Mouse (Mus musculus) thymus, adult 2 months (tissue): ENCODE results near the gene Msl1. TPM values are rescaled to one million over a fixed set of nuclear protein-coding genes. Genes with fewer than 3 reads are reported as not detected.

ENCODE experiments used
- DNase-seq: peaks from one replicate; pipeline ENCODE4 v3.0.0; 2021
- H3K27ac ChIP-seq: fragments of 200-500 bp; 2 replicates; pipeline ENCODE4 v1.5.1; 2012; ENCODE audit warnings: low read length, control low read depth; ENCODE audit not compliant: control insufficient read depth, insufficient read depth
- H3K27me3 ChIP-seq: fragments of 200-500 bp; 2 replicates; pipeline ENCODE4 v1.6.1; 2012; ENCODE audit warnings: mild to moderate bottlenecking, low read length, moderate library complexity, mixed read lengths; ENCODE audit not compliant: control insufficient read depth, insufficient read depth
- H3K36me3 ChIP-seq: fragments of 200-500 bp; 2 replicates; pipeline ENCODE4 v1.6.1; 2012; ENCODE audit warnings: mild to moderate bottlenecking, low read length, moderate library complexity; ENCODE audit not compliant: control insufficient read depth, insufficient read depth
- H3K4me1 ChIP-seq: fragments of 200-500 bp; replicated peaks from 2 replicates; pipeline ENCODE4 v1.6.1; 2012; ENCODE audit warnings: low read length; ENCODE audit not compliant: control insufficient read depth, insufficient read depth
- H3K4me3 ChIP-seq: fragments of 200-500 bp; 2 replicates; pipeline ENCODE4 v1.5.1; 2012; ENCODE audit warnings: mild to moderate bottlenecking, low read length, control low read depth, moderate library complexity; ENCODE audit not compliant: control insufficient read depth, insufficient read depth
- CTCF ChIP-seq: fragments of 200-500 bp; IDR thresholded peaks from 2 replicates; pipeline ENCODE4 v1.5.1; 2012; ENCODE audit warnings: mild to moderate bottlenecking, control low read depth, low read length, moderate library complexity, borderline replicate concordance; ENCODE audit not compliant: control insufficient read depth, poor library complexity, insufficient read depth; ENCODE audit errors: extremely low read depth
- POLR2A ChIP-seq: fragments of 200-500 bp; IDR thresholded peaks from 2 replicates; pipeline ENCODE4 v1.6.1; 2012; ENCODE audit warnings: mild to moderate bottlenecking, low read length, control low read depth, moderate library complexity; ENCODE audit not compliant: control insufficient read depth, poor library complexity, insufficient read depth; ENCODE audit errors: extremely low read depth
- WGBS: fragments of 180-500 bp; shearing (Covaris S2); methylation state at CpG from one replicate; pipeline ENCODE4 v1.1.7; 2018; 5-methylcytosine and 5-hydroxymethylcytosine counted together
- polyA plus RNA-seq: library from polyadenylated mRNA; depleted of rRNA; stranded (reverse); fragments of >200 nt; gene quantifications from 2 replicates; pipeline ENCODE4 v1.2.3, GENCODE M21; 2012

The Msl1 gene
- polyA plus RNA-seq, 1 experiment, result 50.3 TPM

DNA sequence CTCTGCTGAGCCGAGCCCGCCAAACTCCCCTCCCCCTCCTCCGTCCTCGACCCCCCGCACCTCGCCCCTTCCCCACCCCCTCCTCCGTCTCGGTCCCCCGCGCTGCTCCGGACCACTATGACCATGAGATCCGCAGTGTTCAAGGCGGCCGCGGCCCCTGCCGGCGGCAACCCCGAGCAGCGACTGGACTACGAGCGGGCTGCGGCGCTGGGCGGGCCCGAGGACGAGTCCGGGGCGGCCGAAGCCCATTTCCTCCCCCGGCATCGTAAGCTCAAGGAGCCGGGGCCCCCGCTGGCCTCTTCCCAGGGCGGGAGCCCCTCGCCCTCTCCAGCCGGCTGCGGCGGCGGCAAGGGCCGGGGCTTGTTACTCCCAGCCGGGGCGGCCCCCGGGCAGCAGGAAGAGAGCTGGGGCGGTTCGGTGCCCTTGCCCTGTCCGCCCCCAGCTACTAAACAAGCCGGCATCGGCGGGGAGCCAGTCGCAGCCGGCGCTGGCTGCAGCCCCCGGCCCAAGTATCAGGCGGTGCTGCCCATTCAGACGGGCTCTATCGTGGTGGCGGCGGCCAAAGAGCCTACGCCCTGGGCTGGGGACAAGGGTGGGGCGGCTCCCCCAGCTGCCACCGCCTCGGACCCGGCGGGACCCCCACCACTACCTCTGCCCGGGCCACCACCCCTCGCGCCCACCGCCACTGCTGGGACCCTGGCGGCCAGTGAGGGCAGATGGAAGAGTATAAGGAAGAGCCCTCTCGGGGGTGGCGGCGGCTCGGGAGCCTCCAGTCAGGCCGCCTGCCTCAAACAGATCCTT lies 598 bp downstream of the Msl1 start:
- Histone ChIP-seq H3K27ac (peak overlapping the region; percentile 73), H3K36me3 (peaks cover 18% of the 10 kb centered on the region), H3K4me1 (peaks cover 15% of the 10 kb centered on the region), H3K4me3 (peak overlapping the region; percentile 100), H3K27me3 (no peaks in the 10 kb centered on the region)
- peak; percentile 50 for DNase-seq
- WGBS, result under 1% methylated on average over 69 of the region's 74 CpGs
- TF ChIP-seq CTCF (no peak), POLR2A (no peak)

DNA sequence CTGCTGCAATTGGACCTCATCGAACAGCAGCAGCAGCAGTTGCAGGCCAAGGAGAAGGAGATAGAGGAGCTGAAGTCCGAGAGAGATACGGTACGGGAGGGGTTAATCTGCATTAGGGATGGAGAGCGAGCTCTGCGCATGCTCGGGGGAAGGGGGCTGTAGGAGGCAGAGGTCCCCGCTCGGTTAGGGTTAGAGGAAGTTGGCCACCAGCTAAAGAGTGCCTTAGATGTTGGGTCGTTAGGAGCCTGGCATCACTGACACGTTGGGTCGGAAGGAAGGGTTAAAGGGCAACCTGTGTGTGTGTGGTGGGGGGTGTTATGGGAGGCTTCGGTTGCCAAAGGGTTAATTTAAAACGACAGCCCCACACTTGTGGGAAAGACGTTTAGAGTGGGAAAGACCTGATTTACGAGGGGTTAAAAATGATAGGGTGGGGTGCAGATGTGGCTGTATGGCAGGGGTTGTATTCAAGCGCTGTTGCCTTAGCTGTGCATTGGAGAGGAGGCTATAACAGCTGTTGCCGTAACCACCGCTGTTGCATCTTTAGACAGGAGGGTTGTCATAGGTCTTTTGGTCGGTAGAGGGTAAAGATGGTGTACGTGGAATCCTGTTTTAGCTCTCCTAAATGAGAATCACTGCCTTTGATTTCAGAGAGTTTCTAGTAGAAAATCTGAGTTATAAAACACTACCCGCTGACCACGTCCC lies 1.4 kb downstream of the Msl1 start:
- Histone ChIP-seq H3K4me1 (peaks cover 15% of the 10 kb centered on the region), H3K27ac (peak overlapping the region; percentile 73), H3K36me3 (peaks cover 21% of the 10 kb centered on the region), H3K27me3 (no peaks in the 10 kb centered on the region), H3K4me3 (peak overlapping the region; percentile 100)
- 1% methylated on average over 23 of the region's 23 CpGs for WGBS
- TF ChIP-seq POLR2A (no peak), CTCF (no peak)
- DNase-seq, result peak; percentile 76

DNA sequence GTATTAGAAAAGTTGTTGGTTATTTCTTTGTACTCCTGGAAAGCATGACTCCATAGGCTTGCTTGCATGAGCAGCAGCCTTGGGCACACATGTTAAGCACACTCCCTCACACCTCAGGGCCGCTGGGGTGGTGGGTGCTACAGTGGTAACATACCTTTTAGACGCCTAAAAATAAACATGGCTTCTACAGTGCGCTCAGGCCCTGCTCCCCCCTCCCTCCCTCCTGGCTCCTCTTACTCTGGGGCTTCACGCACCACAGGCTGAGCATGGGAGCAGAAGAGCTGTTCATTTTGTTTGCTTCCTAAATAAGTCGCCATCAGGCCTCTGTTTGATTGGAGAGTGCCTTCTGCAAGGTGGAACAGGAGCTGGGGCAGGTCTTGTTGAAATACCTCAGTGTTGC lies 2.0 kb downstream of the Msl1 start:
- TF ChIP-seq CTCF, result no peak
- no peak for TF ChIP-seq POLR2A
- H3K4me1 ChIP-seq, result peaks cover 15% of the 10 kb centered on the region
- no peak overlapping the region for H3K27ac ChIP-seq
- no peaks in the 10 kb centered on the region for H3K27me3 ChIP-seq
- no peak for DNase-seq
- H3K4me3 ChIP-seq, result peak overlapping the region; percentile 12
- H3K36me3 ChIP-seq, result peaks cover 27% of the 10 kb centered on the region
- WGBS, result 13% methylated on average over 5 of the region's 5 CpGs

DNA sequence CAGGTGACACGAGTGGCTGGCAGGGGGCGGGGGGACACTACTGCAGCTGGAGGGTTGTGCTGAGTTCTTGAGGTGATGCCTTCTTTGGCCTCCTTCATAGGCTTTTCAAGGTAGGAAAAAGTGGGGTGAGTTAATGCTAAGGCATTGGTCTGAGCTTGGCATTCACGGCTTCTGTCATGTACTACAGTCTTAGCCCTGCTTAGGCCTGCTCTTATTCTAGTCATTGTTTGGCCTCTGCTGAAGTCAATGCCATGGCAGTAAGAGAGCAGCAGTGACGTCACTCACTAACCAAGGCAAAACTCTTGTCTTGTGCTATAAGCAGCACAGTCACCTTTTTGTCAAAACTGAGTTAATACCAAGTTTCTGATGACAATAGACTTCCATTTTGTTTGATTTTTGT lies 2.6 kb downstream of the Msl1 start:
- no peak overlapping the region for H3K27ac ChIP-seq
- H3K36me3 ChIP-seq, result peaks cover 33% of the 10 kb centered on the region

DNA sequence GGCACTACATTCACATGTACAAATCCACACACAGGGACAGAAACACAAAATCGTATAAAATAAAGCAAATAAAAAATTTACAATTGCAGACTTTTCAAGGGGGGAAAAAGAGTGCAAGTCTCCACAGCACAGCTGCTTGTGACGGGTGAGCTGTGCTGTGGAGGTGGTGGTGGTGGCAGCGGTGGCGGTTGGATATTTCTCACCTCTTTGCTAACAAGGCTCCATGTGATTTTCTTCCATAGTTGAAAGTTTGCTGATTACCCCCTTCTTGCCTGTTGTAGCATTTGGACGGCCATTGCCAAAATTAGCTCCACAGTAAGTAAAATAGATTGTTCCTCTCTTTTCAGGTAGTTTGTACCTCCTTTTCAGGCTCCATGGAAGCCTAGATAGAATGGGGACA lies 9.3 kb downstream of the Msl1 start, which contains the start of gene Casc3:
TSS of gene Casc3 (plus strand) at position 301 of the 400 bp plus-strand sequence.
- no peak for TF ChIP-seq POLR2A
- TF ChIP-seq CTCF, result no peak
- Histone ChIP-seq H3K27me3 (no peaks in the 10 kb centered on the region), H3K4me3 (no peak within 1 kb of the TSS), H3K36me3 (peaks cover 63% of the 10 kb centered on the region), H3K27ac (no peak within 1 kb of the TSS), H3K4me1 (no peaks in the 10 kb centered on the region)
- over 99% methylated on average over 5 of the region's 5 CpGs for WGBS
- DNase-seq, result no peak

More for the DNA sequence above, 2.6 kb downstream of the Msl1 start:
- no peaks in the 10 kb centered on the region for H3K27me3 ChIP-seq
- DNase-seq, result no peak
- no peak overlapping the region for H3K4me3 ChIP-seq
- 69% methylated on average over 4 of the region's 4 CpGs for WGBS
- TF ChIP-seq CTCF (no peak), POLR2A (no peak)
- H3K4me1 ChIP-seq, result peaks cover 15% of the 10 kb centered on the region

DNA sequence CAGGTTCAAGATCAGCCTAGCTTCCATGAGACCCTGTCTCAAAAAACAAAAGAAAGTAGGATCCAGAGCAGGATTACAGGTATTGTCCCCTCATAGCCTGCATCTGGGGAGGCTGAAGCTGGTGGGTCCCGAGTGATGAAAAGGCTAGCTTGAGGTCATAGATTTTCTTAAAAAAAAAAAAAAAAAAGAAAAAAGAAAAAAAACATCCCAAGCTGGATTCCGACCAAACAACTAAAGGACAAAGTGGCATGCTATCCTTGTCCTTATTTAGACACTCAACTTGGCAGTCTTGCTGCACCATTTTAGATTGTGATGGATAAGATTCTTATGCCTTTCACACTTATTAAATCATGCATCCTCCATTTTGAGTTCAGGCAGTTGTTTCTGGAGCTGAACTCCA lies 13.1 kb downstream of the Msl1 start:
- Histone ChIP-seq H3K4me3 (no peak overlapping the region), H3K4me1 (peaks cover 4% of the 10 kb centered on the region), H3K27ac (no peak overlapping the region), H3K27me3 (no peaks in the 10 kb centered on the region), H3K36me3 (peaks cover 47% of the 10 kb centered on the region)
- 94% methylated on average over 2 of the region's 2 CpGs for WGBS
- no peak for DNase-seq
- TF ChIP-seq CTCF (no peak), POLR2A (no peak)
